Mouse (Mus musculus): ENCODE measurements around the gene Rbx1. TPM values are rescaled to one million over a fixed set of nuclear protein-coding genes. Genes with fewer than 3 reads are reported as not detected.

The Rbx1 gene
- polyA plus RNA-seq, 1 experiment from 2014 or later, result 432 TPM

DNA sequence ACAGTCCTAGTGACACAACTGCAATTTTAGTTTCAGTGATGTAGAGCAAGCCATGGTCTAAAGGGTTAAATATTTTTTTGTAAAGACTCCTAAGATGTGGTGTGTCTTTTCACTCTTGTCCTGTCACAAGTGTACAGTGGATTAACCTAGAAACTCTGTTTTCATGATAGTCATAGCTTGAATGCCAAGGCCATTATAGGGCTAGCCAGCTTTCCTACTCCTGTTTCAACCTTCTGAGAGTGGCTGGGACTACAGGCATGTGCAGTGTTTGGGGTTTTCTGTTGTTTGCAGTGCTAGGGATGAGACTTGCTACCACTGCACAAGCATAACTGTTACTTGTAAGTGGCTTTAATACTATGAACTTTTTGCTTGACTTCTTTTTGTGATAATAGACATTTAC, 26.9 kb upstream of the Rbx1 start:
- no peaks in the 10 kb centered on the region for H3K9me3 ChIP-seq (replicated peaks; ENCODE audit: control insufficient read depth, low read length)
- no peak overlapping the region for H3K4me2 ChIP-seq (ENCODE audit: low read depth, low read length)
- H3K27ac ChIP-seq (ENCODE audit: low read length), result no peak overlapping the region
- H3K9ac ChIP-seq (ENCODE audit: low read length), result no peak overlapping the region
- no peaks in the 10 kb centered on the region for H3K36me3 ChIP-seq (ENCODE audit: control insufficient read depth, insufficient read depth, low read length)
- H3K27me3 ChIP-seq (ENCODE audit: control insufficient read depth, insufficient read depth, low read length), result no peaks in the 10 kb centered on the region
- no peak overlapping the region for H3K4me3 ChIP-seq (replicated peaks; ENCODE audit: low read length)
- ATAC-seq (ENCODE audit: insufficient read depth, low FRiP score), result no peak
- H3K4me1 ChIP-seq (ENCODE audit: control insufficient read depth, insufficient read depth, low read length), result no peaks in the 10 kb centered on the region

GRCm38 (mm10) chr15:81448463-81448862, 17.6 kb upstream of the Rbx1 start:
- no peak overlapping the region for H3K4me3 ChIP-seq (replicated peaks; ENCODE audit: low read length)
- 0 out of 2 replicates have a peak, but pooled peaks have one; percentile 50 for ATAC-seq (ENCODE audit: insufficient read depth, low FRiP score)

DNA sequence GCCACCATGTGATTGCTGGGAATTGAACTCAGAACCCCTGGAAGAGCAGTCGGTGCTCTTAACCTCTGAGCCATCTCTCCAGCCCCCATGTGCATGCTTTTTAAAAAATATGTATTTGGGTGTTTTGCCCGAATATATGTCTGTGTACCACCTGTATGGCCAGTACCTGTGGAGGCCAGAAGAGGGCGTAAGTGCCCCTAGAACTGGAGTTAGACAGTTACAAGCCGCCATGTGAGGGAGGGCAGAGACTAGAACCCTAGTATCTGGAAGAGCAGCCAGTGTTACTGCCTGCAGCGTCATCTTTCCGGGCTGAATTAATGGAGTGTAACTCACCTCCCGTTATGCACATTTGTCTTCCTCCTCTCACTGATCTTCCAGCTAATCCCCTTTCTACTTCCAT, 4.6 kb upstream of the Rbx1 start:
- ATAC-seq (ENCODE audit: insufficient read depth, low FRiP score), result no peak
- 82% methylated on average over 7 of the region's 7 CpGs for WGBS

More at GRCm38 (mm10) chr15:81448463-81448862, 17.6 kb upstream of the Rbx1 start:
- H3K4me1 ChIP-seq (ENCODE audit: control insufficient read depth, insufficient read depth, low read length), result no peaks in the 10 kb centered on the region
- H3K9me3 ChIP-seq (replicated peaks; ENCODE audit: control insufficient read depth, low read length), result no peaks in the 10 kb centered on the region
- no peaks in the 10 kb centered on the region for H3K27me3 ChIP-seq (ENCODE audit: control insufficient read depth, insufficient read depth, low read length)
- no peaks in the 10 kb centered on the region; the same call in 1 of the 2 replicates for H3K36me3 ChIP-seq (ENCODE audit: control insufficient read depth, insufficient read depth, low read length)
- H3K27ac ChIP-seq (ENCODE audit: low read length), result no peak overlapping the region
- WGBS, result 32% methylated on average over 3 of the region's 3 CpGs
- H3K9ac ChIP-seq (ENCODE audit: low read length), result no peak overlapping the region
- no peak overlapping the region for H3K4me2 ChIP-seq (ENCODE audit: low read depth, low read length)

DNA sequence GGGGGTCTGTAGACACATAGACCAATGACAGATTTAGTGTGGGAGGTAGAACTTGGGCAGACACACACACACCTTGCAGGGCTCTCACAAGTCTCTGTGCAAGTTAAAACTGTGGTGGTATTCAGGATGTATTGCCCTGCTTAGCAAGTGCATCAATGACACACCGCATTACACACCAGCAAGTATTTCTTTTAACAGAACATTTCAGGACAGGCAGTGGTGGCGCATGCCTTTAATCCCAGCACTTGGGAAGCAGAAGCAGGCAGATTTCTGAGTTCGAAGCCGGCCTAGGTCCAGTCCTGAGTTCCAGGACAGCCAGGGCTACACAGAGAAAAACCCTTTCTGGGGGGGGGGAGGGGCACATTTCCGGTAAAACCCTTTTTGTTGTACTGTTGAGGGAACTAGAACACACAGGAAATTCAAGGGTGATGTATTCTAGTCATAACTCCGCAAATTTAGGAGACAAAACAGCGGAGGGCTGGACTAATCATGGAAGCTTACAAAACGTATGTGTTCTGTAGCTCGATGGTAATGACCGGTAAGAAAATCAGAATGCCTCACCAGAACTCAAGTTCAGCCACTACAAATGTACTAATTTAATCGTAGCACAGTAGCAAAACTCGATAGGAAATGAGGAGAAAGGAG, 958 bp upstream of the Rbx1 start:
- H3K4me2 ChIP-seq (ENCODE audit: low read depth, low read length), result peak overlapping the region; percentile 59
- no peaks in the 10 kb centered on the region for H3K27me3 ChIP-seq (ENCODE audit: control insufficient read depth, insufficient read depth, low read length)
- ATAC-seq (ENCODE audit: insufficient read depth, low FRiP score), result no peak
- peak overlapping the region; percentile 81 for H3K4me3 ChIP-seq (replicated peaks; ENCODE audit: low read length)
- H3K27ac ChIP-seq (ENCODE audit: low read length), result peak overlapping the region; percentile 94
- no peaks in the 10 kb centered on the region for H3K9me3 ChIP-seq (replicated peaks; ENCODE audit: control insufficient read depth, low read length)
- WGBS, result 74% methylated on average over 12 of the region's 12 CpGs
- peaks cover 14% of the 10 kb centered on the region; the same call in 1 of the 2 replicates for H3K4me1 ChIP-seq (ENCODE audit: control insufficient read depth, insufficient read depth, low read length)
- H3K9ac ChIP-seq (ENCODE audit: low read length), result peak overlapping the region; percentile 78
- H3K36me3 ChIP-seq (ENCODE audit: control insufficient read depth, insufficient read depth, low read length), result no peaks in the 10 kb centered on the region

More for the DNA sequence above, 4.6 kb upstream of the Rbx1 start:
- Histone ChIP-seq H3K36me3 (ENCODE audit: control insufficient read depth, insufficient read depth, low read length) (no peaks in the 10 kb centered on the region), H3K9me3 (replicated peaks; ENCODE audit: control insufficient read depth, low read length) (no peaks in the 10 kb centered on the region), H3K4me2 (ENCODE audit: low read depth, low read length) (no peak overlapping the region), H3K4me3 (replicated peaks; ENCODE audit: low read length) (no peak overlapping the region), H3K9ac (ENCODE audit: low read length) (no peak overlapping the region), H3K27me3 (ENCODE audit: control insufficient read depth, insufficient read depth, low read length) (no peaks in the 10 kb centered on the region), H3K4me1 (ENCODE audit: control insufficient read depth, insufficient read depth, low read length) (0 out of 2 replicates have a peak, but pooled peaks cover 4% of the 10 kb centered on the region), H3K27ac (ENCODE audit: low read length) (no peak overlapping the region)

GRCm38 (mm10) chr15:81466738-81467113, 630 bp downstream of the Rbx1 start:
- ATAC-seq (ENCODE audit: insufficient read depth, low FRiP score), result no peak; the same call in 1 of the 2 replicates
- Histone ChIP-seq H3K27me3 (ENCODE audit: control insufficient read depth, insufficient read depth, low read length) (no peaks in the 10 kb centered on the region), H3K36me3 (ENCODE audit: control insufficient read depth, insufficient read depth, low read length) (0 out of 2 replicates have a peak, but pooled peaks cover 4% of the 10 kb centered on the region), H3K4me2 (ENCODE audit: low read depth, low read length) (peak overlapping the region; percentile 70), H3K4me3 (replicated peaks; ENCODE audit: low read length) (peak overlapping the region; percentile 81), H3K9ac (ENCODE audit: low read length) (peak overlapping the region; percentile 82), H3K4me1 (ENCODE audit: control insufficient read depth, insufficient read depth, low read length) (peaks cover 14% of the 10 kb centered on the region; the same call in 1 of the 2 replicates), H3K9me3 (replicated peaks; ENCODE audit: control insufficient read depth, low read length) (no peaks in the 10 kb centered on the region), H3K27ac (ENCODE audit: low read length) (peak overlapping the region; percentile 78)
- WGBS, result under 1% methylated on average over 15 of the region's 15 CpGs

DNA sequence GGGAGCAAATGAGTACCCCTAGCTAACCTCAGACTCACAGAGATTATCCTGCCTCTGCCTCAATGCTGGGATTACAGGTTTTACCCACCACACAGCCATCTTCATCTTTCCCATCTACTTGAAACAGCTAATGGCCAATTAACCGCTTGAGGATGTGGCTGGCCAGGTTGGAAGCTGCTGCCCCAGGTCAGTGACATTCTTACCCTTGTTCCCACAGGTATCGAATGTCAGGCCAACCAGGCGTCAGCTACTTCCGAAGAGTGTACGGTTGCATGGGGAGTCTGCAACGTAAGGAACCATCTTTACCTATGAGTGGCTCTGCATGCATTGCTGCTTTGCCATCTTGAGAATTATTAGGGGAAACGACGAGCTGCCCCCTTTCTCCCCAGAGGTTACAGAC, 4.6 kb downstream of the Rbx1 start:
- H3K36me3 ChIP-seq (ENCODE audit: control insufficient read depth, insufficient read depth, low read length), result peaks cover 15% of the 10 kb centered on the region; the same call in 1 of the 2 replicates

GRCm38 (mm10) chr15:81472256-81472655, 6.2 kb downstream of the Rbx1 start:
- Histone ChIP-seq H3K27me3 (ENCODE audit: control insufficient read depth, insufficient read depth, low read length) (no peaks in the 10 kb centered on the region), H3K4me1 (ENCODE audit: control insufficient read depth, insufficient read depth, low read length) (peaks cover 9% of the 10 kb centered on the region; the same call in 1 of the 2 replicates), H3K4me2 (ENCODE audit: low read depth, low read length) (no peak overlapping the region), H3K36me3 (ENCODE audit: control insufficient read depth, insufficient read depth, low read length) (peaks cover 15% of the 10 kb centered on the region; the same call in 1 of the 2 replicates), H3K27ac (ENCODE audit: low read length) (no peak overlapping the region), H3K9ac (ENCODE audit: low read length) (no peak overlapping the region), H3K9me3 (replicated peaks; ENCODE audit: control insufficient read depth, low read length) (no peaks in the 10 kb centered on the region), H3K4me3 (replicated peaks; ENCODE audit: low read length) (no peak overlapping the region)
- ATAC-seq (ENCODE audit: insufficient read depth, low FRiP score), result no peak
- 92% methylated on average over 5 of the region's 5 CpGs for WGBS

More for the DNA sequence above, 4.6 kb downstream of the Rbx1 start:
- Histone ChIP-seq H3K4me1 (ENCODE audit: control insufficient read depth, insufficient read depth, low read length) (peaks cover 11% of the 10 kb centered on the region; the same call in 1 of the 2 replicates), H3K9ac (ENCODE audit: low read length) (no peak overlapping the region), H3K27ac (ENCODE audit: low read length) (no peak overlapping the region), H3K27me3 (ENCODE audit: control insufficient read depth, insufficient read depth, low read length) (no peaks in the 10 kb centered on the region), H3K4me3 (replicated peaks; ENCODE audit: low read length) (no peak overlapping the region), H3K4me2 (ENCODE audit: low read depth, low read length) (no peak overlapping the region), H3K9me3 (replicated peaks; ENCODE audit: control insufficient read depth, low read length) (no peaks in the 10 kb centered on the region)
- WGBS, result 76% methylated on average over 8 of the region's 8 CpGs
- no peak for ATAC-seq (ENCODE audit: insufficient read depth, low FRiP score)

DNA sequence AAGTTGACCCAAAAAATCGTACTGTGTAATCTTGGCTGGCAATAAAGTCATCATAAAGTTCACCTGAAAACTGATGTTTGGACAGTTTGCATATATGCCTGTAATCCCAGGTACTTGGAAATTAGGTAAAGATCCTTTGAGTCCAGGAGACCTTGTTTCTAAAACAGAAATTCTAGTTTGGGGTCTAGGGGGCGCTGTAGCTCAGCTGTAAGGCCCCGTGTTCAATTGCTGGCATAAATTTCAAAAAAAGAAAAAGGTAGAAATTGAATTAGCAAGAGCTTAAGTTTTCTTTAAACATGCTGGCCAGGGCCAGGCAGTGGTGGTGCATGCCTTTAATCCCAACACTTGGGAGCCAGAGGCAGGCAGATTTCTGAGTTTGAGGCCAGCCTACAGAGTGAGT, 9.6 kb downstream of the Rbx1 start:
- WGBS, result 39% methylated on average over 3 of the region's 3 CpGs
- H3K27ac ChIP-seq (ENCODE audit: low read length), result no peak overlapping the region
- ATAC-seq (ENCODE audit: insufficient read depth, low FRiP score), result no peak

DNA sequence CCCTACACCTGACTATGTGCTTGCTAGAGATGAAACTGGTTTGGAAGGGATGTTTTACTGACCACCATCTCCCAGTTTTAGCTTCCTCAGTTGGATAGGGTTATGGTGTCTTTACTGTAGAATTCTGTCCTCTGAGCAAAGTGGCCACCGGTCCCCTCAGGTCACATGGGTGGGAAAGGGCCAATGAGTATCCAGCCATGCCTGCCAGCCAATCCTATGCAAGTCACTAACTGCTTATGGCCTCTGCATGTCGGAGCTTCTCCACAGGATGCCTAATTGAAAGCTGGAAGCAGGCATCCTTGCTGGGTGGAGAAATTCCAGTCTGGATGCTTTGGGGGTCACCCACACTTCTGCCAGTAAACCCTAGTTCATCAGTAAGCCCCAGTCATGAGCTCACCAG, 10.5 kb downstream of the Rbx1 start:
- no peak overlapping the region for H3K4me3 ChIP-seq (replicated peaks; ENCODE audit: low read length)
- no peak overlapping the region for H3K4me2 ChIP-seq (ENCODE audit: low read depth, low read length)
- no peaks in the 10 kb centered on the region for H3K9me3 ChIP-seq (replicated peaks; ENCODE audit: control insufficient read depth, low read length)
- ATAC-seq (ENCODE audit: insufficient read depth, low FRiP score), result no peak
- no peaks in the 10 kb centered on the region for H3K4me1 ChIP-seq (ENCODE audit: control insufficient read depth, insufficient read depth, low read length)
- WGBS, result 6% methylated on average over 2 of the region's 2 CpGs
- no peak overlapping the region for H3K27ac ChIP-seq (ENCODE audit: low read length)
- H3K9ac ChIP-seq (ENCODE audit: low read length), result no peak overlapping the region
- peaks cover 11% of the 10 kb centered on the region; the same call in 1 of the 2 replicates for H3K36me3 ChIP-seq (ENCODE audit: control insufficient read depth, insufficient read depth, low read length)
- no peaks in the 10 kb centered on the region for H3K27me3 ChIP-seq (ENCODE audit: control insufficient read depth, insufficient read depth, low read length)

More for the DNA sequence above, 9.6 kb downstream of the Rbx1 start:
- Histone ChIP-seq H3K36me3 (ENCODE audit: control insufficient read depth, insufficient read depth, low read length) (peaks cover 14% of the 10 kb centered on the region; the same call in 1 of the 2 replicates), H3K4me3 (replicated peaks; ENCODE audit: low read length) (no peak overlapping the region), H3K9ac (ENCODE audit: low read length) (no peak overlapping the region), H3K27me3 (ENCODE audit: control insufficient read depth, insufficient read depth, low read length) (no peaks in the 10 kb centered on the region), H3K4me1 (ENCODE audit: control insufficient read depth, insufficient read depth, low read length) (no peaks in the 10 kb centered on the region), H3K4me2 (ENCODE audit: low read depth, low read length) (no peak overlapping the region), H3K9me3 (replicated peaks; ENCODE audit: control insufficient read depth, low read length) (no peaks in the 10 kb centered on the region)

Data from stomach, embryonic 16.5 days (tissue).